Mouse (Mus musculus): ENCODE measurements around the gene Gm20518. TPM values are rescaled to one million over a fixed set of nuclear protein-coding genes. Genes with fewer than 3 reads are reported as not detected.

Gene Gm20518
- total RNA-seq, 2 experiments from 2014 or later: 0.15 to 0.56 TPM

GRCm38 (mm10) chr16:17796971-17797811 is 94.3 kb downstream of the Gm20518 start, which contains the start of gene Scarf2:
Gene Scarf2, plus strand, starts transcription at chr16:17797282.
- peak; percentile 84 for DNase-seq
- intact Hi-C loops (cut with DNase I): no loop called here
- peak within 1 kb of the TSS; percentile 87 for H3K27ac ChIP-seq

GRCm38 (mm10) chr16:17796519-17796918 is 95.0 kb downstream of the Gm20518 start:
- intact Hi-C loops (cut with DNase I): no loop called here
- H3K4me3 ChIP-seq: peak overlapping the region; percentile 70
- TF ChIP-seq CTCF (IDR thresholded peaks at IDR 0.05): no peak
- no peak for DNase-seq
- peak overlapping the region; percentile 55 for H3K27ac ChIP-seq

More at GRCm38 (mm10) chr16:17796971-17797811, 94.3 kb downstream of the Gm20518 start, which contains the start of gene Scarf2:
- TF ChIP-seq CTCF (IDR thresholded peaks at IDR 0.05): no peak
- H3K4me3 ChIP-seq: peak within 1 kb of the TSS; percentile 70

- no peak for DNase-seq
- no peak for TF ChIP-seq CTCF (IDR thresholded peaks at IDR 0.05)
- Histone ChIP-seq H3K4me3 (no peak overlapping the region), H3K27ac (no peak overlapping the region)
- intact Hi-C loops (cut with DNase I): no loop called here
These were observed 95.8 kb downstream of the Gm20518 start for GRCm38 (mm10) chr16:17795643-17796042.

GRCm38 (mm10) chr16:17794047-17794446 is 97.4 kb downstream of the Gm20518 start:
- TF ChIP-seq CTCF (IDR thresholded peaks at IDR 0.05): no peak
- intact Hi-C loops (cut with DNase I): no loop called here
- Histone ChIP-seq H3K27ac (no peak overlapping the region), H3K4me3 (no peak overlapping the region)
- no peak for DNase-seq

- no peak overlapping the region for H3K27ac ChIP-seq
- no peak overlapping the region for H3K4me3 ChIP-seq
- no peak for TF ChIP-seq CTCF (IDR thresholded peaks at IDR 0.05)
- intact Hi-C loops (cut with DNase I): no loop called here
- DNase-seq: no peak
These were observed 98.7 kb downstream of the Gm20518 start for GRCm38 (mm10) chr16:17792728-17793127.

- no peak overlapping the region for H3K27ac ChIP-seq
- no peak overlapping the region for H3K4me3 ChIP-seq
- DNase-seq: no peak
- intact Hi-C loops (cut with DNase I): no loop called here
- peak; percentile 62 for TF ChIP-seq CTCF (IDR thresholded peaks at IDR 0.05)
These were observed 106.1 kb downstream of the Gm20518 start for GRCm38 (mm10) chr16:17785337-17785736.

Other genes starting within 250 kb of the Gm20518 start
- gene Ccdc74a, start 245.2 kb downstream of the Gm20518 start, total RNA-seq (2021): under 1 TPM; 0.61 to 0.78 TPM
- 10 to 100 TPM; 20.2 to 20.5 TPM for gene Med15, start 158.8 kb downstream of the Gm20518 start, total RNA-seq (2021)
- 10 to 100 TPM; 20.5 to 23.6 TPM for gene Klhl22, start 132.1 kb downstream of the Gm20518 start, total RNA-seq (2021)
- gene Scarf2, start 94.4 kb downstream of the Gm20518 start, total RNA-seq (2021): 1 to 10 TPM; 3.6 to 5.2 TPM
- gene B830017H08Rik, start 58.5 kb downstream of the Gm20518 start, total RNA-seq (2021): not detected
- 1 to 10 TPM; 1.3 to 2.1 TPM for gene Car15, start 53.3 kb downstream of the Gm20518 start, total RNA-seq (2021)
- under 1 TPM; 0.10 to 0.17 TPM for gene Tssk1, start 2.6 kb upstream of the Gm20518 start, total RNA-seq (2021)
- gene Dgcr2, start 6.9 kb upstream of the Gm20518 start, total RNA-seq (2021): 10 to 100 TPM; 22.2 to 26.4 TPM
- not detected for gene Tssk2, start 7.0 kb upstream of the Gm20518 start, total RNA-seq (2021)
- gene Ess2, start 19.7 kb upstream of the Gm20518 start, total RNA-seq (2021): 1 to 10 TPM; 6.1 to 6.4 TPM
- gene Gsc2, start 23.4 kb upstream of the Gm20518 start, total RNA-seq (2021): not detected
- 1 to 10 TPM; 2.7 to 4.6 TPM for gene Slc25a1, start 36.5 kb upstream of the Gm20518 start, total RNA-seq (2021)
- not detected for gene Vpreb2, start 88.8 kb upstream of the Gm20518 start, total RNA-seq (2021)
- 10 to 100 TPM; 45.5 to 46.2 TPM for gene Dgcr6, start 161.2 kb upstream of the Gm20518 start, total RNA-seq (2021)
- gene Prodh, start 198.5 kb upstream of the Gm20518 start, total RNA-seq (2021): 10 to 100 TPM; 11.0 to 18.9 TPM
- gene Rtn4r, start 236.0 kb upstream of the Gm20518 start, total RNA-seq (2021): not detected